Mouse (Mus musculus): ENCODE data around the gene Ergic2.
"Not testable (repeated sequence)": the region's sequence is repeated elsewhere in the genome, so short reads cannot be mapped to it uniquely, and the experiment has no call there.

Ergic2 gene

GRCm38 (mm10) chr6:148211391-148211876, 740 bp downstream of the Ergic2 start:
- no peak for DNase-seq (ENCODE audit: low spot score)

- no peak for DNase-seq (ENCODE audit: low spot score)
These were observed 4.7 kb downstream of the Ergic2 start for GRCm38 (mm10) chr6:148207522-148207921.

- no peak for DNase-seq (ENCODE audit: low spot score)
These were observed 7.0 kb downstream of the Ergic2 start for GRCm38 (mm10) chr6:148205134-148205533.

- no peak for DNase-seq (ENCODE audit: low spot score)
These were observed 12.4 kb downstream of the Ergic2 start for GRCm38 (mm10) chr6:148199729-148200128.

GRCm38 (mm10) chr6:148199177-148199576, 13.0 kb downstream of the Ergic2 start:
- no peak for DNase-seq (ENCODE audit: low spot score)

GRCm38 (mm10) chr6:148193972-148194701, 18.0 kb downstream of the Ergic2 start:
- DNase-seq (ENCODE audit: low spot score) = no peak

GRCm38 (mm10) chr6:148185694-148186093, 26.5 kb downstream of the Ergic2 start:
- DNase-seq (ENCODE audit: low spot score) = no peak

- no peak for DNase-seq (ENCODE audit: low spot score)
These were observed 39.3 kb downstream of the Ergic2 start for GRCm38 (mm10) chr6:148172904-148173303.

GRCm38 (mm10) chr6:148152305-148152704, 59.9 kb downstream of the Ergic2 start:
- not testable (repeated sequence) for DNase-seq (ENCODE audit: low spot score)

- no peak for DNase-seq (ENCODE audit: low spot score)
These were observed 69.8 kb downstream of the Ergic2 start for GRCm38 (mm10) chr6:148142421-148142820.

GRCm38 (mm10) chr6:148141874-148142273, 70.3 kb downstream of the Ergic2 start:
- no peak for DNase-seq (ENCODE audit: low spot score)

- no peak for DNase-seq (ENCODE audit: low spot score)
These were observed 72.7 kb downstream of the Ergic2 start for GRCm38 (mm10) chr6:148139288-148139995.

- DNase-seq (ENCODE audit: low spot score) = peak; percentile 74
These were observed 76.3 kb downstream of the Ergic2 start for GRCm38 (mm10) chr6:148135769-148136382.

- no peak for DNase-seq (ENCODE audit: low spot score)
These were observed 78.6 kb downstream of the Ergic2 start for GRCm38 (mm10) chr6:148133536-148133935.

GRCm38 (mm10) chr6:148132314-148132713, 79.9 kb downstream of the Ergic2 start:
- DNase-seq (ENCODE audit: low spot score) = no peak

All from ovary, postnatal 36 days (tissue).